ENCODE assay signal across 16 mouse cellular contexts in the genomic region with DNA sequence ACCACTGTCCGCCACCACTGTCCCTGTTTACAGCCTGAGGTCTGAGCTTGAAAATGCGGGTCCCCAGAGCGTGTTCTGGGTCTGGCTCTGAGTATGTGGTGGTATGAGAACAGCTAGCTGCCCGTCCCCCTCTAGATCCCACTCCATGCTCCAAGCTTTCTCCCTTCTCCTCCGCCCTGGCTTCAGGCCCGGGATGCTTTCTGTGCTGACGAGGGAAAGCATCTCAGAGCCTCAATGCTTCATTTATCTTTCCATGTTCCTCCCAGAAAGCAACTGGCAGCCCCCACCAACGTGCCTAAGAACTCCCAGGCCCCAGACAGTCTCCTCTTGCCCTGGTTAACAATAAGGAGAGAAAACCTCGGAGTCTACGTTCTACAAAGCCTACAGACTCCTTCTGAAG.
"Had no signal": no experiment of that assay in that cellular context is flagged by ENCODE, and none has a peak within 500 bp of the region (broad histone marks: within the 10 kb centered on the region; RNA-seq: fewer than 3 reads in every experiment).

No protein-coding gene starts in this region.

- H3K36me3 ChIP-seq: kidney, embryonic 15.5 days; limb, embryonic 15.5 days; liver, embryonic 12.5 days; midbrain, embryonic 10.5 days; midbrain, embryonic 15.5 days; neural tube, embryonic 13.5 days had no signal

- H3K4me3 ChIP-seq: kidney, embryonic 15.5 days; limb, embryonic 15.5 days; liver, embryonic 12.5 days; midbrain, embryonic 10.5 days; midbrain, embryonic 15.5 days; neural tube, embryonic 13.5 days had no signal

- DNase-seq: kidney, adult 2 months; kidney, postnatal 14 days; layer of hippocampus, adult 9-11 months; layer of hippocampus, postnatal 36 days; lung, embryonic 14.5 days; lung, postnatal 10 days; lung, postnatal 4 days; right cerebral cortex, adult 18-20 months; right cerebral cortex, postnatal 25 days; thymus, postnatal 36 days had no signal

- H3K27me3 ChIP-seq: kidney, embryonic 15.5 days; limb, embryonic 15.5 days; liver, embryonic 12.5 days; midbrain, embryonic 15.5 days; neural tube, embryonic 13.5 days had no signal

- H3K9ac ChIP-seq: kidney, embryonic 15.5 days; limb, embryonic 15.5 days; liver, embryonic 12.5 days; lung, embryonic 14.5 days; midbrain, embryonic 15.5 days; neural tube, embryonic 13.5 days had no signal

- H3K4me2 ChIP-seq: kidney, embryonic 15.5 days; limb, embryonic 15.5 days; liver, embryonic 12.5 days; lung, embryonic 14.5 days; midbrain, embryonic 15.5 days; neural tube, embryonic 13.5 days had no signal

- H3K27ac ChIP-seq: kidney, embryonic 15.5 days; limb, embryonic 15.5 days; liver, embryonic 12.5 days; midbrain, embryonic 10.5 days; midbrain, embryonic 15.5 days; neural tube, embryonic 13.5 days had no signal

- H3K9me3 ChIP-seq: kidney, embryonic 15.5 days; limb, embryonic 15.5 days; liver, embryonic 12.5 days; midbrain, embryonic 10.5 days; midbrain, embryonic 15.5 days; neural tube, embryonic 13.5 days had no signal

- ATAC-seq: liver, embryonic 12.5 days; midbrain, embryonic 15.5 days had no signal
